Mouse (Mus musculus) megakaryocyte, embryonic 14.5 days (primary cell): ENCODE measurements around the gene Pdzd11. TPM values are rescaled to one million over a fixed set of nuclear protein-coding genes. Genes with fewer than 3 reads are reported as not detected.

Source experiments
- H3K27me3 ChIP-seq: replicated peaks from 2 replicates; pipeline ENCODE3; 2012; ENCODE audit warnings: inconsistent platforms
- H3K36me3 ChIP-seq: replicated peaks from 2 replicates; pipeline ENCODE3; 2012; ENCODE audit warnings: low read length, inconsistent platforms, mixed read lengths
- H3K4me1 ChIP-seq: 2 replicates; pipeline ENCODE4 v1.6.1; 2012; ENCODE audit warnings: inconsistent platforms
- H3K4me3 ChIP-seq: replicated peaks from 2 replicates; pipeline ENCODE3; 2012; ENCODE audit warnings: moderate library complexity, mild to moderate bottlenecking, inconsistent platforms
- H3K9me3 ChIP-seq: 2 replicates; pipeline ENCODE4 v1.6.1; 2012; ENCODE audit warnings: inconsistent platforms
- FLI1 ChIP-seq: IDR thresholded peaks from 2 replicates; pipeline ENCODE4 v1.6.1; 2012; ENCODE audit warnings: low read length, inconsistent platforms, mixed read lengths
- GATA1 ChIP-seq: IDR thresholded peaks from 3 replicates; pipeline ENCODE4 v1.6.1; 2012; ENCODE audit warnings: mixed read lengths, low read length, inconsistent platforms, borderline replicate concordance
- polyA plus RNA-seq: library from polyadenylated mRNA; stranded (reverse); fragments of >175 nt; gene quantifications from 2 replicates; pipeline ENCODE4 v1.2.3, GENCODE M21; 2012; ENCODE audit warnings: low replicate concordance; ENCODE audit not compliant: insufficient read depth

Gene Pdzd11
- polyA plus RNA-seq, 1 experiment = 16.7 TPM

DNA sequence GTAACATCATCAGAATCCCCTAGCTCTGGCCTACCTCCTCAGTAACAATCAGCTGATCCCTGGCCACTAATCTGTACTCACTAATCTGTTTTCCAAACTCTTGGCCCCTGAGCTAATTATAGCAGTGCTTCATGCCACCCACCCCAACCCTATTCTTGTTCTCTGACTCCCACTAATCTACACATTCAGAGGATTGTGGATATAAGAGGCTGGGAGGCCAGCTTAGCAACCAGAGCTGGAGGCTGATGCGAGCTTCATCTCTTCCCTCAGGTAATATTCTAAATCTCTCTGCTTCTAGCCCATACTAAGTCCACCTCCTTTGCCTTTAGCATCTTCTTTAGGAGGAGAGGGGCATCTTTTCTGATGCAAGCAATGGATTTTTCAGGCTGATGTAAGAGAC is 21.1 kb downstream of the Pdzd11 start, which contains the start of gene Arr3:
Arr3 (plus strand) TSS at position 184 of the 400 bp plus-strand sequence.
- no peaks in the 10 kb centered on the region for H3K9me3 ChIP-seq
- no peak within 1 kb of the TSS for H3K4me3 ChIP-seq
- TF ChIP-seq GATA1 (no peak), FLI1 (no peak)
- no peaks in the 10 kb centered on the region for H3K36me3 ChIP-seq
- H3K4me1 ChIP-seq = peaks cover 12% of the 10 kb centered on the region; the same call in 1 of the 2 replicates
- peaks cover 13% of the 10 kb centered on the region for H3K27me3 ChIP-seq

GRCm38 (mm10) chrX:100599755-100600154 is 26.6 kb downstream of the Pdzd11 start:
- Histone ChIP-seq H3K36me3 (no peaks in the 10 kb centered on the region), H3K4me3 (no peak overlapping the region), H3K4me1 (peaks cover 21% of the 10 kb centered on the region), H3K9me3 (no peaks in the 10 kb centered on the region), H3K27me3 (peaks cover 11% of the 10 kb centered on the region)
- no peak for TF ChIP-seq FLI1

GRCm38 (mm10) chrX:100597439-100597838 is 28.9 kb downstream of the Pdzd11 start:
- Histone ChIP-seq H3K36me3 (no peaks in the 10 kb centered on the region), H3K4me3 (no peak overlapping the region), H3K4me1 (peaks cover 21% of the 10 kb centered on the region), H3K9me3 (peaks cover 3% of the 10 kb centered on the region; the same call in 1 of the 2 replicates), H3K27me3 (peaks cover 33% of the 10 kb centered on the region)
- TF ChIP-seq FLI1 = no peak
- no peak for TF ChIP-seq GATA1

- Histone ChIP-seq H3K4me3 (no peak within 1 kb of the TSS), H3K27me3 (peaks cover 34% of the 10 kb centered on the region), H3K4me1 (peaks cover 5% of the 10 kb centered on the region), H3K36me3 (no peaks in the 10 kb centered on the region), H3K9me3 (peaks cover 3% of the 10 kb centered on the region; the same call in 1 of the 2 replicates)
- TF ChIP-seq FLI1 (no peak), GATA1 (no peak)
Observed at GRCm38 (mm10) chrX:100594791-100595190, 31.6 kb downstream of the Pdzd11 start, which contains the start of gene P2ry4. TSS of gene P2ry4 (minus strand) at chrX:100594869.

Other genes starting within 250 kb of the Pdzd11 start
- gene Otud6a, start 197.6 kb downstream of the Pdzd11 start, polyA plus RNA-seq = 0.18 TPM in 1 of 2 replicates, not detected in the other
- gene Awat2, start 183.9 kb downstream of the Pdzd11 start, polyA plus RNA-seq = not detected in 2 replicates
- gene Igbp1, start 132.3 kb downstream of the Pdzd11 start, polyA plus RNA-seq = 1.5 and 30.6 TPM in 2 replicates
- not detected in 2 replicates for gene Dgat2l6, start 101.7 kb downstream of the Pdzd11 start, polyA plus RNA-seq
- gene Awat1, start 54.3 kb downstream of the Pdzd11 start, polyA plus RNA-seq = not detected in 2 replicates
- not detected in 2 replicates for gene P2ry4, start 31.7 kb downstream of the Pdzd11 start, polyA plus RNA-seq
- gene Arr3, start 21.1 kb downstream of the Pdzd11 start, polyA plus RNA-seq = not detected in 2 replicates
- 1.2 TPM in 1 of 2 replicates, not detected in the other for gene Kif4, start 831 bp downstream of the Pdzd11 start, polyA plus RNA-seq
- not detected in 2 replicates for gene Gdpd2, start 103.3 kb upstream of the Pdzd11 start, polyA plus RNA-seq
- 1.6 and 9.7 TPM in 2 replicates for gene Dlg3, start 141.2 kb upstream of the Pdzd11 start, polyA plus RNA-seq